Mouse (Mus musculus) naive thymus-derived CD4-positive, alpha-beta T cell, adult 2 months (primary cell): ENCODE measurements around the gene Zfp941.

Source experiments
- DNase-seq: peaks from one replicate; pipeline ENCODE4 v3.0.0-alpha.2; 2011; ENCODE audit warnings: low read depth

Gene Zfp941

GRCm38 (mm10) chr7:140821653-140822329 lies at the start of gene Zfp941:
Gene Zfp941 (minus strand): TSS chr7:140822178.
- no peak for DNase-seq

GRCm38 (mm10) chr7:140864761-140865160 lies 42.8 kb upstream of the Zfp941 start:
- no peak for DNase-seq

GRCm38 (mm10) chr7:140860728-140861127 lies 38.8 kb upstream of the Zfp941 start:
- no peak for DNase-seq

GRCm38 (mm10) chr7:140859997-140860396 lies 38.0 kb upstream of the Zfp941 start:
- DNase-seq = no peak

GRCm38 (mm10) chr7:140858746-140859145 lies 36.8 kb upstream of the Zfp941 start:
- DNase-seq = no peak

- peak; percentile 28 for DNase-seq
These were observed 35.9 kb upstream of the Zfp941 start, which contains the start of gene Bet1l for GRCm38 (mm10) chr7:140857550-140858505. Gene Bet1l (minus strand): TSS chr7:140857577.

GRCm38 (mm10) chr7:140856785-140857549 lies 35.0 kb upstream of the Zfp941 start, which contains the start of gene Ric8a:
Gene Ric8a (plus strand): TSS chr7:140856957.
- DNase-seq = peak; percentile 82

- peak; percentile 77 for DNase-seq
These were observed 34.1 kb upstream of the Zfp941 start, which contains the start of gene Gm45785 for GRCm38 (mm10) chr7:140855860-140856784. Gene Gm45785 (minus strand): TSS chr7:140856331.

GRCm38 (mm10) chr7:140855181-140855580 lies 33.2 kb upstream of the Zfp941 start:
- DNase-seq = no peak

- no peak for DNase-seq
These were observed 32.5 kb upstream of the Zfp941 start for GRCm38 (mm10) chr7:140854483-140854882.

- no peak for DNase-seq
These were observed 31.4 kb upstream of the Zfp941 start for GRCm38 (mm10) chr7:140853386-140853785.

- DNase-seq = no peak
These were observed 29.9 kb upstream of the Zfp941 start for GRCm38 (mm10) chr7:140851916-140852315.

- DNase-seq = no peak
These were observed 26.6 kb upstream of the Zfp941 start for GRCm38 (mm10) chr7:140848591-140848990.

- DNase-seq = no peak
These were observed 26.0 kb upstream of the Zfp941 start, which contains the start of gene Odf3 for GRCm38 (mm10) chr7:140847755-140848580. Gene Odf3 (plus strand): TSS chr7:140847805.

GRCm38 (mm10) chr7:140846676-140847075 lies 24.7 kb upstream of the Zfp941 start:
- DNase-seq = no peak

GRCm38 (mm10) chr7:140845683-140846082 lies 23.7 kb upstream of the Zfp941 start:
- no peak for DNase-seq

- DNase-seq = peak; percentile 93
These were observed 23.1 kb upstream of the Zfp941 start, which contains the start of gene Scgb1c1 for GRCm38 (mm10) chr7:140844905-140845665. Gene Scgb1c1 (plus strand): TSS chr7:140845547.

GRCm38 (mm10) chr7:140843806-140844205 lies 21.8 kb upstream of the Zfp941 start:
- DNase-seq = no peak
